Mouse (Mus musculus): ENCODE results near the gene Polr2a. TPM values are rescaled to one million over a fixed set of nuclear protein-coding genes. Genes with fewer than 3 reads are reported as not detected.
"Not testable (repeated sequence)": the region's sequence is repeated elsewhere in the genome, so short reads cannot be mapped to it uniquely, and the experiment has no call there.

The Polr2a gene
- polyA plus RNA-seq, 1 experiment from 2014 or later = 10.9 TPM

DNA sequence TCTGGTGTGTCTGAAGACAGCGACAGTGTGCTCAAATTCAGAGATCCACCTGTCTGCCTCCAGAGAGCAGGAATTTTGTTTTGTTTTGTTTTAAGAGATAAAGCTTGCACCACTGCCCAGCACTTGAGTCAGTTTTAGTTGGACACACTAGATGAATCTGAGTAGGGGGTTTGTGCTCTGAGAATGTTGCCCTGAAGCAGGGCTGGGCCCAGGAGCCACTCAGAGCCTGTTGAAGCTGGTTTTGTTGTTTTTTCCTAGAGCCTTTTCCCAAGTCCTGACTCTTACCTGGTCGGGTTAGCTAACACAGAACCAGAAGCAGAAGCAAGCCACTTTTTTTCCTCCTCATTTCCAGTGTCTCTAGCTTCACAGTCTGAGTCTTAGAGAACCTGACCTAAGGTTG is 47.4 kb downstream of the Polr2a start:
- peaks cover 8% of the 10 kb centered on the region for H3K4me1 ChIP-seq (replicated peaks)
- no peaks in the 10 kb centered on the region for H3K9me3 ChIP-seq (replicated peaks)
- no peak overlapping the region for H3K4me2 ChIP-seq
- no peaks in the 10 kb centered on the region for H3K36me3 ChIP-seq
- H3K27me3 ChIP-seq = no peaks in the 10 kb centered on the region
- H3K9ac ChIP-seq = no peak overlapping the region
- H3K4me3 ChIP-seq = no peak overlapping the region
- WGBS = 65% methylated on average over 2 of the region's 2 CpGs
- ATAC-seq (replicated peaks; ENCODE audit: insufficient number of reproducible peaks, insufficient read depth, low FRiP score, low read depth) = no peak
- no peak overlapping the region for H3K27ac ChIP-seq

DNA sequence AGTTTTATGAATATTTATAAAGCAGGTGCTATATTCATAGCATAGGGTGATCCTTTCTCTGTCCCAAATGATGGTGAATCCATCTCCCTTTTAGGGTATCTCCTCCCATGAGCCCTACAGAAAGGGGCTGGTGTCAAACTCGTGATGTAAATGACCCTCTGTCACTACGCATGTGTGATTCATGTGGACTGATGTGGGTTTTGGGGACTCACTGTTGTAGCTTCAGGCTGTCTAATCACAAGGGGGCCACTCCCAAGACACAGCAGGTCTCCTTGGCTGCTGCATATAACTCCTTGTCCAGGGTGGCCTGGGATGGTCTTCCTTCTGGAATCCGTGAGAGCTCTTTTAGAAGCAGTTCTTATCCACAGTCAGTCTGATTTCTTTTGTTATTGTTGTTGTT is 48.0 kb downstream of the Polr2a start:
- Histone ChIP-seq H3K9me3 (replicated peaks) (no peaks in the 10 kb centered on the region), H3K9ac (no peak overlapping the region)
- 87% methylated on average over 3 of the region's 3 CpGs for WGBS

DNA sequence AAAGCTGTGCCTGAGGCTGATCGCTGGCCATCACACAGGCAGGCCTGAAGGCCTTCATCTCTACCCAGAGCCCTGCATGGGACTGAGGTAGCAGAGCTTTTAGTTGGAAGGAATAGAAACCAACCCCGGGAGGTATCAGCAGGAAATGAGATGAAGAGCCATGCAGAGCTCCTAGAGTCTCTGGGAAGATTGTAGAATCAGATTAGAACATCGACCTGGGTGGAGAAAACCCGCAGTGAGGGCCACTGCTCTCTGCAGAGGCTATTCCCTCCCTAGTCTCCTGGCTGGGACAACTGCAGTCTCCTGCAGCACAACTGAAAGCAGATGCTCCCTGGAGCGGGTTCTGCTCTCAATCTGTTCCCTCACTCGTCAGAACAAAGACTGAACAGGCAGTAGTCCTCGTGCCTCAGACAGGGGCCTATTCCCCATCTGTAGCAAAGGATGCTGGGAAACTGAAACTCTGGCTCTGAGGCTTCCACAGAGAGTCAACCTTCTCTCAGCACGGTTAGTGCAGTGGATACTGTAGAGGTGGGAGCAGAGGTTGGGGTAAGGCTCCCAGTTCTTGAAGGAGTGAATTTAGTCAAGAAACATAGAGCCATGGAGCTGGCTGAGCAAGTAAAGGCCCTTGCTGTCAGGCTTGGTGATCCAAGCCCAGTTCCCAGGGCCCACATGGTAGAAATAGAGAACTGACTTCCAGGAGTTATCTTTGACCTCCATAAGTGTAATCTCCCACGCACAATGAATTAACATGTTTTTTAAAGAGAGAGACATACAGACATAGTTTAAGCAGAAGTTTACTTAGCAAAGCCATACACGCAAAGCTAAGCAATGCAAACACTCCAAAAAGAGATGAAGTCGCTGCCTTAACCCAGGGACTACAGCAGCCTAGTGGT is 48.6 kb downstream of the Polr2a start:
- WGBS = 44% methylated on average over 11 of the region's 11 CpGs
- no peak for ATAC-seq (replicated peaks; ENCODE audit: insufficient number of reproducible peaks, insufficient read depth, low FRiP score, low read depth)
- no peaks in the 10 kb centered on the region for H3K36me3 ChIP-seq
- H3K27ac ChIP-seq = no peak overlapping the region
- no peaks in the 10 kb centered on the region for H3K27me3 ChIP-seq
- no peaks in the 10 kb centered on the region for H3K9me3 ChIP-seq (replicated peaks)
- no peak overlapping the region for H3K9ac ChIP-seq
- no peak overlapping the region for H3K4me3 ChIP-seq
- no peak overlapping the region for H3K4me2 ChIP-seq
- H3K4me1 ChIP-seq (replicated peaks) = 0 out of 2 replicates have a peak, but pooled peaks cover 4% of the 10 kb centered on the region

More for the DNA sequence above, 48.0 kb downstream of the Polr2a start:
- no peak for ATAC-seq (replicated peaks; ENCODE audit: insufficient number of reproducible peaks, insufficient read depth, low FRiP score, low read depth)
- Histone ChIP-seq H3K4me2 (no peak overlapping the region), H3K4me1 (replicated peaks) (peaks cover 4% of the 10 kb centered on the region; the same call in 1 of the 2 replicates), H3K36me3 (no peaks in the 10 kb centered on the region), H3K27ac (no peak overlapping the region), H3K27me3 (no peaks in the 10 kb centered on the region), H3K4me3 (no peak overlapping the region)

DNA sequence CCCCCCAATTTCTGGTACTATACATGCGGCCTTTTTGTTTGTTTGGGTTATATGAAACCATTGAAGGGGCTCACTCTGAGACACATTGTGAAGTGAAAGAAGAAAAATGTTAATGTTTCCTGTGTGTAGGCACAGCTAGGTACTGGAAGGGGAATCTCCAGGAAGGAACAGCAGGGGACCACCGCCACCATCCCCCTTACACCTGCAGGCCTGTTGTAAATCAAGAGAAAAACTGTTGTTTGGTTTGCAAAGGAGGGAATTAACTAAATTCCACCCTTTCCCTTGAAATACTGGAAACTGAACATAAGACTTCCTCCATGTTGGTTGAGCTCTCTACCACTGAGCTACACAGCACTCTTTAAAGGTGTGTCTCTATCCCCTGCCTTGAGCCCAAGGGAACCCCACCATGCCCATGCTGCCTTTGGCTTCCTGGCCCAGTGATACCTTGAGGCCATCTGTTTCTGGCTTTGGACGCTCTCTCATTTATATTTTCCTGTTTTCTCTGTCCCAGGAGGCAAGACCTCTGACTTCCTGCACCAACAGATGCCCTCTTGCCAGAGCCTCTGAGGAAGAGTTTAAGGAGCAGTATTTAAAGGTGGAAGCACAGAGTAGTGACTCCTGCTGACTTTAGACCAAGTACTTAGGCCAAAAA is 49.7 kb downstream of the Polr2a start:
- no peak for ATAC-seq (replicated peaks; ENCODE audit: insufficient number of reproducible peaks, insufficient read depth, low FRiP score, low read depth)
- H3K4me2 ChIP-seq = no peak overlapping the region
- 78% methylated on average over 3 of the region's 3 CpGs for WGBS
- no peaks in the 10 kb centered on the region for H3K27me3 ChIP-seq
- no peak overlapping the region for H3K9ac ChIP-seq
- no peaks in the 10 kb centered on the region for H3K36me3 ChIP-seq
- H3K9me3 ChIP-seq (replicated peaks) = no peaks in the 10 kb centered on the region
- 0 out of 2 replicates have a peak, but pooled peaks cover 4% of the 10 kb centered on the region for H3K4me1 ChIP-seq (replicated peaks)
- H3K4me3 ChIP-seq = no peak overlapping the region
- H3K27ac ChIP-seq = no peak overlapping the region

- Histone ChIP-seq H3K27me3 (no peaks in the 10 kb centered on the region), H3K36me3 (no peaks in the 10 kb centered on the region), H3K9ac (no peak overlapping the region), H3K4me2 (no peak overlapping the region), H3K27ac (no peak overlapping the region), H3K4me3 (no peak overlapping the region), H3K9me3 (replicated peaks) (no peaks in the 10 kb centered on the region), H3K4me1 (replicated peaks) (0 out of 2 replicates have a peak, but pooled peaks cover 4% of the 10 kb centered on the region)
- ATAC-seq (replicated peaks; ENCODE audit: insufficient number of reproducible peaks, insufficient read depth, low FRiP score, low read depth) = no peak
- 82% methylated on average over 4 of the region's 4 CpGs for WGBS
These were observed 50.5 kb downstream of the Polr2a start for GRCm38 (mm10) chr11:69707873-69708381.

GRCm38 (mm10) chr11:69707480-69707847 is 51.0 kb downstream of the Polr2a start:
- H3K27me3 ChIP-seq = no peaks in the 10 kb centered on the region

GRCm38 (mm10) chr11:69706775-69707479 is 51.5 kb downstream of the Polr2a start:
- no peak overlapping the region for H3K4me3 ChIP-seq
- 46% methylated on average over 6 of the region's 6 CpGs for WGBS

More at GRCm38 (mm10) chr11:69707480-69707847, 51.0 kb downstream of the Polr2a start:
- Histone ChIP-seq H3K9me3 (replicated peaks) (no peaks in the 10 kb centered on the region), H3K36me3 (no peaks in the 10 kb centered on the region), H3K4me3 (no peak overlapping the region), H3K4me1 (replicated peaks) (0 out of 2 replicates have a peak, but pooled peaks cover 4% of the 10 kb centered on the region), H3K9ac (no peak overlapping the region), H3K4me2 (no peak overlapping the region), H3K27ac (no peak overlapping the region)
- no peak for ATAC-seq (replicated peaks; ENCODE audit: insufficient number of reproducible peaks, insufficient read depth, low FRiP score, low read depth)
- 92% methylated on average over 4 of the region's 4 CpGs for WGBS

GRCm38 (mm10) chr11:69704613-69705010 is 53.8 kb downstream of the Polr2a start:
- no peak overlapping the region for H3K27ac ChIP-seq
- no peak for ATAC-seq (replicated peaks; ENCODE audit: insufficient number of reproducible peaks, insufficient read depth, low FRiP score, low read depth)
- H3K9me3 ChIP-seq (replicated peaks) = no peaks in the 10 kb centered on the region
- no peaks in the 10 kb centered on the region for H3K36me3 ChIP-seq
- H3K27me3 ChIP-seq = no peaks in the 10 kb centered on the region
- H3K4me2 ChIP-seq = no peak overlapping the region
- peaks cover 7% of the 10 kb centered on the region for H3K4me1 ChIP-seq (replicated peaks)
- H3K4me3 ChIP-seq = no peak overlapping the region
- no peak overlapping the region for H3K9ac ChIP-seq
- WGBS = 43% methylated on average over 2 of the region's 2 CpGs

More at GRCm38 (mm10) chr11:69706775-69707479, 51.5 kb downstream of the Polr2a start:
- no peak overlapping the region for H3K27ac ChIP-seq
- H3K9me3 ChIP-seq (replicated peaks) = no peaks in the 10 kb centered on the region
- H3K27me3 ChIP-seq = no peaks in the 10 kb centered on the region
- no peak for ATAC-seq (replicated peaks; ENCODE audit: insufficient number of reproducible peaks, insufficient read depth, low FRiP score, low read depth)
- no peaks in the 10 kb centered on the region for H3K36me3 ChIP-seq
- 0 out of 2 replicates have a peak, but pooled peaks cover 4% of the 10 kb centered on the region for H3K4me1 ChIP-seq (replicated peaks)
- no peak overlapping the region for H3K9ac ChIP-seq
- no peak overlapping the region for H3K4me2 ChIP-seq

DNA sequence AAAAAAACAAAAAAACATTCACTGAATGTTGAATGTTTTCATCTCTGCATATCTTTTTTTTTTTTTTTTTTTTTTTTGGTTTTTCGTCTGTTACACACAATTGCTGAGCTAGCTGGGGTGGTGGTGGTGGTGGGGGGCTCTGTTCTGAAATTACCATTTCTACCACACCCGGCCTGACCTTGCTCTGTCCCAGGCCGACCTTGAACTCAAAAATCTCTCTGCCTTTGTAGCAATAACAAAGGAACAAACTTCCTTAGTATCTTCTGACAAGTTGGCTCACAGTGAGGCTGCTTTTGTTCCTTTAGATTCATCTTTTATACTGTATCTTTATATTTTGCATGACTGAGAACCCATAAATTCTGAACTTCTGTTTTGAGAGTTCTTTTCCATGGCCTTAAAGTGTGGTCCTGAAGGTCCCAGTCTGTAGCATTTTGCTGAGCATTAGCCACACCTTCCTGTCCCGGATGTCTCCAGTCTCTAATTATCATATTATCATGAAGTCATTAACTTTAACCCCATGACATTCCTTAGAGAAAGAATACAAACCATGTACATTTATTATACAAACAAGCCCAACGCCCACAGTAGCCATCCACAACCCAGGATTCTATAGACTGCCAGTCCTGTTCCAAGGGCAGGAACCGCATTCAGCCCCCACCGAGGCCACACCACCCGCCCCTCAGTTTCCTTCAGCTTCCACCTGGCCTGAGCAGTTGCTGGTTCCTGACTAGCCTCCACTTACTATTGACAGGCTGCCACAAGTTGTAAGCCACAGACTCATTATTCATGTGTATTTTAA is 54.4 kb downstream of the Polr2a start:
- H3K4me3 ChIP-seq = no peak overlapping the region
- no peaks in the 10 kb centered on the region for H3K9me3 ChIP-seq (replicated peaks)
- no peaks in the 10 kb centered on the region for H3K36me3 ChIP-seq
- H3K9ac ChIP-seq = no peak overlapping the region
- WGBS = 61% methylated on average over 8 of the region's 8 CpGs
- H3K4me1 ChIP-seq (replicated peaks) = peaks cover 10% of the 10 kb centered on the region
- H3K27ac ChIP-seq = no peak overlapping the region
- H3K4me2 ChIP-seq = no peak overlapping the region
- ATAC-seq (replicated peaks; ENCODE audit: insufficient number of reproducible peaks, insufficient read depth, low FRiP score, low read depth) = no peak
- no peaks in the 10 kb centered on the region for H3K27me3 ChIP-seq

DNA sequence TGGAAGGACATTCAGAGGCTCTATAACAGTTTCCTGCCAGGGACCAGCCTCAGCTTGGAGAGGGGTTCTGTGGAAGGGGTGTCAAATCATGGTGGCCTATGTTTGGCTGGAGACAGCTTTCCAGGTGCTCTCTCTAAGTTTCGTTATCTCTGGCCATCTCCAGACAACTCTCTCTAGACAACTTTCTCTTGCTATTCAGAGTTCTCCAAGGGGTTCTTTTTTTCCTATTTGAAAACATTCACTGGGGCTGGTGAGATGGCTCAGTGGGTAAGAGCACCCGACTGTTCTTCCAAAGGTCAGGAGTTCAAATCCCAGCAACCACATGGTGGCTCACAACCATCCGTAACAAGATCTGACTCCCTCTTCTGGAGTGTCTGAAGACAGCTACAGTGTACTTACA is 55.1 kb downstream of the Polr2a start:
- H3K4me1 ChIP-seq (replicated peaks) = peaks cover 10% of the 10 kb centered on the region
- not testable (repeated sequence) for H3K4me3 ChIP-seq; H3K9ac ChIP-seq; H3K27ac ChIP-seq; H3K4me2 ChIP-seq; H3K36me3 ChIP-seq; H3K27me3 ChIP-seq; ATAC-seq (replicated peaks; ENCODE audit: insufficient number of reproducible peaks, insufficient read depth, low FRiP score, low read depth); H3K9me3 ChIP-seq (replicated peaks)
- 79% methylated on average over 3 of the region's 3 CpGs for WGBS

Measured in heart, embryonic 15.5 days (tissue).